Mouse (Mus musculus): ENCODE measurements around the gene Hhipl1. TPM values are rescaled to one million over a fixed set of nuclear protein-coding genes. Genes with fewer than 3 reads are reported as not detected.

Hhipl1 gene
- total and polyA plus RNA-seq, 3 experiments: not detected

DNA sequence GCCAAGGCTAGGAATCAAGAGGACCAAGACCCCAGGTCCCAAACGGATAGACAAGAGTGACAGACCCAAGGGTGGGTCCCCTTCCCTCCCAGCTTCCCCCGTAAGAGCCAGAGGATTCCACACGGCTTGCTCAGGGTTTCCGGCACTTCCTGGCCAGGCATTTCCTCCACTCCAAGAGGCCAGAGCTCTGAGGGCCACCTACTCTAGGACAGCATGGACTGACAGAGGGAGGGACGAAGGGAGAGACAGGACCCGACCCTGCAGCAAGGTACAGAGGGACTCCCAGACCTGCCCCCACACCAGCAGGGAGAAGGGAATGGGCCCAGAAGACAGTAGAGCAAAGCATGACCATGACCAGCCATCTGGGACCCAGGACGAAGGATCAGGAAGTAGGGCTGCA lies 38.4 kb upstream of the Hhipl1 start:
- no peak for TF ChIP-seq MYC (IDR thresholded peaks at IDR 0.05; ENCODE audit: low read depth, low read length)
- no peak for TF ChIP-seq ZMIZ1 (IDR thresholded peaks at IDR 0.05; ENCODE audit: low read depth, low read length)
- TF ChIP-seq KAT2A (conservative IDR thresholded peaks at IDR 0.05; ENCODE audit: low read depth, low read length): no peak
- no peak for TF ChIP-seq MYB (IDR thresholded peaks at IDR 0.05; ENCODE audit: low read depth, low read length)
- no peak for TF ChIP-seq ZNF384 (IDR thresholded peaks at IDR 0.05; ENCODE audit: low read depth, low read length)
- no peak for TF ChIP-seq USF2 (IDR thresholded peaks at IDR 0.05; ENCODE audit: borderline replicate concordance in 1 of 2, insufficient read depth in 1 of 2, low read depth in 1 of 2, low read length in 2 of 2)
- no peak for TF ChIP-seq TBP (IDR thresholded peaks at IDR 0.05; ENCODE audit: low read depth, low read length)
- TF ChIP-seq MAZ (IDR thresholded peaks at IDR 0.05; ENCODE audit: low read depth, low read length): no peak
- TF ChIP-seq NELFE (IDR thresholded peaks at IDR 0.05; ENCODE audit: low read depth, low read length): no peak
- no peak for TF ChIP-seq E2F4 (IDR thresholded peaks at IDR 0.05; ENCODE audit: borderline replicate concordance, low read depth, low read length)
- TF ChIP-seq SMC3 (IDR thresholded peaks at IDR 0.05; ENCODE audit: low read depth, low read length): no peak
- no peak for TF ChIP-seq RAD21 (IDR thresholded peaks at IDR 0.05; ENCODE audit: low read depth, low read length)
- Histone ChIP-seq H3K9me3 (replicated peaks; ENCODE audit: insufficient read depth, low read length) (no peaks in the 10 kb centered on the region), H3K4me1 (ENCODE audit: control insufficient read depth in 1 of 2, insufficient read depth in 2 of 2, low read length in 2 of 2) (peaks cover 0 to 11% of the 10 kb centered on the region in 2 experiments; a peak in 2 of 4 replicates), H3K27ac (ENCODE audit: control insufficient read depth, low read depth, low read length) (no peak overlapping the region), H3K9ac (ENCODE audit: control insufficient read depth, low read depth, low read length, poor library complexity, severe bottlenecking) (no peak overlapping the region), H3K79me2 (ENCODE audit: control insufficient read depth, insufficient read depth, low read length, poor library complexity) (peaks cover 17% of the 10 kb centered on the region; the same call in 1 of the 2 replicates), H3K36me3 (ENCODE audit: control insufficient read depth in 1 of 2, insufficient read depth in 2 of 2, low read length in 2 of 2) (no peaks in the 10 kb centered on the region), H3K4me3 (ENCODE audit: control insufficient read depth in 1 of 2, insufficient read depth in 1 of 2, low read depth in 2 of 2, low read length in 2 of 2) (no peak overlapping the region), H3K27me3 (ENCODE audit: control insufficient read depth in 1 of 2, insufficient read depth in 2 of 2, low read length in 2 of 2) (no peaks in the 10 kb centered on the region)
- DNase-seq (ENCODE audit: low read depth, low spot score): no peak

DNA sequence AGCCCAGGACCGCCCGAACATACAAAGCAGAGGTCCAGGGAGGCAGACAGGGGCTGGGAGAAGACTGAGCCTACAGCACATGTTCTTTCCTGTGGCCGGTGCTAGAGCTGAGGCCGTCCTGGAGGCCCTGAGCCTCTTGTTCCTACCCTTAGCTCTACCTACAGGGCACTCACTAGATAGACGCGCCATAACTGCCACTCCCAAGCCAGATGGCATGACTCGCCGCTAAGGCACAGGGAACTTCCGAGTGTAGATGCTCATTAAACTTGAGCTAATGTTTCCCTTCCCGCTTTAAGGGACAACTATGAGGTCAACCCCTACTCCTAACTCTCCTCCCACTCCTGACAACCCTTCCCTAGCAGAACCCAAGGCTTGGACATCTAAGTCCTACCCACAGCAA lies 37.1 kb upstream of the Hhipl1 start:
- Histone ChIP-seq H3K9me3 (replicated peaks; ENCODE audit: insufficient read depth, low read length) (no peaks in the 10 kb centered on the region), H3K36me3 (ENCODE audit: control insufficient read depth in 1 of 2, insufficient read depth in 2 of 2, low read length in 2 of 2) (no peaks in the 10 kb centered on the region; a peak in 1 of 4 replicates), H3K4me3 (ENCODE audit: control insufficient read depth in 1 of 2, insufficient read depth in 1 of 2, low read depth in 2 of 2, low read length in 2 of 2) (no peak overlapping the region), H3K79me2 (ENCODE audit: control insufficient read depth, insufficient read depth, low read length, poor library complexity) (peaks cover 26% of the 10 kb centered on the region), H3K27ac (ENCODE audit: control insufficient read depth, low read depth, low read length) (no peak overlapping the region), H3K27me3 (ENCODE audit: control insufficient read depth in 1 of 2, insufficient read depth in 2 of 2, low read length in 2 of 2) (no peaks in the 10 kb centered on the region), H3K4me1 (ENCODE audit: control insufficient read depth in 1 of 2, insufficient read depth in 2 of 2, low read length in 2 of 2) (peaks cover 0 to 11% of the 10 kb centered on the region in 2 experiments; a peak in 2 of 4 replicates), H3K9ac (ENCODE audit: control insufficient read depth, low read depth, low read length, poor library complexity, severe bottlenecking) (no peak overlapping the region)
- TF ChIP-seq TCF12 (IDR thresholded peaks at IDR 0.05; ENCODE audit: low read depth, low read length) (no peak), TAL1 (IDR thresholded peaks at IDR 0.05; ENCODE audit: low read length) (no peak), USF2 (IDR thresholded peaks at IDR 0.05; ENCODE audit: borderline replicate concordance in 1 of 2, insufficient read depth in 1 of 2, low read depth in 1 of 2, low read length in 2 of 2) (no peak), MAX (IDR thresholded peaks at IDR 0.05; ENCODE audit: low read length) (no peak), ZMIZ1 (IDR thresholded peaks at IDR 0.05; ENCODE audit: low read depth, low read length) (no peak), SMC3 (IDR thresholded peaks at IDR 0.05; ENCODE audit: low read depth, low read length) (no peak), SIN3A (IDR thresholded peaks at IDR 0.05; ENCODE audit: low read length) (no peak), MAFK (IDR thresholded peaks at IDR 0.05; ENCODE audit: borderline replicate concordance, low read depth, low read length) (no peak), POLR2AphosphoS2 (IDR thresholded peaks at IDR 0.05; ENCODE audit: low read length) (no peak), MYB (IDR thresholded peaks at IDR 0.05; ENCODE audit: low read depth, low read length) (no peak), POLR2AphosphoS5 (IDR thresholded peaks at IDR 0.05; ENCODE audit: borderline replicate concordance, low read depth, low read length) (no peak), MYC (IDR thresholded peaks at IDR 0.05; ENCODE audit: low read depth, low read length) (no peak), POLR2A (IDR thresholded peaks at IDR 0.05; ENCODE audit: control insufficient read depth in 1 of 2, insufficient read depth in 1 of 2, low read depth in 1 of 2, low read length in 2 of 2, poor library complexity in 1 of 2) (no peak), CTCF (IDR thresholded peaks at IDR 0.05 in 2 of 3, conservative IDR thresholded peaks at IDR 0.05 in 1 of 3; ENCODE audit: control insufficient read depth in 1 of 3, insufficient read depth in 1 of 3, low read depth in 2 of 3, low read length in 3 of 3, poor library complexity in 1 of 3, severe bottlenecking in 1 of 3) (no peak), MAZ (IDR thresholded peaks at IDR 0.05; ENCODE audit: low read depth, low read length) (no peak), RAD21 (IDR thresholded peaks at IDR 0.05; ENCODE audit: low read depth, low read length) (no peak), MEF2A (IDR thresholded peaks at IDR 0.05; ENCODE audit: extremely low read depth, insufficient replicate concordance, low read depth, low read length, poor library complexity, severe bottlenecking) (no peak), NELFE (IDR thresholded peaks at IDR 0.05; ENCODE audit: low read depth, low read length) (no peak)
- DNase-seq (ENCODE audit: low read depth, low spot score): no peak

Measured in MEL (cell line).